Mouse (Mus musculus) stomach, postnatal 0 days (tissue): Measurements from ENCODE around the gene Prmt1. TPM values are rescaled to one million over a fixed set of nuclear protein-coding genes. Genes with fewer than 3 reads are reported as not detected.

Source experiments
- ATAC-seq: fragments of 200-750 bp; cut with Nextera tagmentation; 2 replicates; pipeline ENCODE4 v1.8.0; 2017; ENCODE audit not compliant: low FRiP score, low TSS enrichment
- DNase-seq: peaks from one replicate; pipeline ENCODE4 v3.0.0-alpha.2; 2016; ENCODE audit warnings: low spot score
- H3K27ac ChIP-seq: fragments of 300-500 bp; sonication (generic); replicated peaks from 2 replicates; pipeline ENCODE4 v1.5.1; 2014; ENCODE audit warnings: mild to moderate bottlenecking, control low read depth
- H3K27me3 ChIP-seq: fragments of 300-500 bp; sonication (generic); 2 replicates; pipeline ENCODE4 v1.6.1; 2014; ENCODE audit warnings: low read length; ENCODE audit not compliant: control insufficient read depth, insufficient read depth
- H3K36me3 ChIP-seq: fragments of 300-500 bp; sonication (generic); 2 replicates; pipeline ENCODE4 v1.6.1; 2014; ENCODE audit warnings: low read length, mixed read lengths; ENCODE audit not compliant: control insufficient read depth, insufficient read depth
- H3K4me1 ChIP-seq: fragments of 300-500 bp; sonication (generic); replicated peaks from 2 replicates; pipeline ENCODE4 v1.6.1; 2014; ENCODE audit warnings: antibody characterized with exemption; ENCODE audit not compliant: control insufficient read depth, insufficient read depth
- H3K4me2 ChIP-seq: fragments of 300-500 bp; sonication (generic); replicated peaks from 2 replicates; pipeline ENCODE4 v1.6.1; 2014; ENCODE audit warnings: low read depth, mild to moderate bottlenecking, control low read depth, moderate library complexity
- H3K4me3 ChIP-seq: fragments of 300-500 bp; sonication (generic); 2 replicates; pipeline ENCODE4 v1.5.1; 2014; ENCODE audit warnings: low read depth, low read length, control low read depth
- H3K9ac ChIP-seq: fragments of 300-500 bp; sonication (generic); 2 replicates; pipeline ENCODE4 v1.6.1; 2014; ENCODE audit warnings: mild to moderate bottlenecking, low read length, control low read depth, mixed read lengths
- H3K9me3 ChIP-seq: fragments of 300-500 bp; sonication (generic); 2 replicates; pipeline ENCODE4 v1.6.1; 2016; ENCODE audit warnings: low read length; ENCODE audit not compliant: control insufficient read depth
- CTCF ChIP-seq: IDR thresholded peaks from 2 replicates; pipeline ENCODE4 v1.5.1; 2016; ENCODE audit warnings: antibody characterized with exemption, low read depth, mild to moderate bottlenecking, moderate library complexity
- EP300 ChIP-seq: optimal IDR thresholded peaks from 2 replicates; pipeline ENCODE3; 2016; ENCODE audit warnings: antibody characterized with exemption
- WGBS: fragments of 180-500 bp; shearing (Covaris S2); extraction: QIAGEN DNeasy Blood & Tissue Kit; methylation state at CpG from one replicate; pipeline ENCODE4 v1.1.7; 2014; 5-methylcytosine and 5-hydroxymethylcytosine counted together
- polyA plus RNA-seq: library from polyadenylated mRNA; unstranded; fragments of >200 nt; fragmentation: Nextera tagmentation; extraction: Ambion mirVana; gene quantifications from 2 replicates; pipeline ENCODE4 v1.2.1, GENCODE M21; 2015

Prmt1 gene
- polyA plus RNA-seq, result 181 and 185 TPM in 2 replicates

DNA sequence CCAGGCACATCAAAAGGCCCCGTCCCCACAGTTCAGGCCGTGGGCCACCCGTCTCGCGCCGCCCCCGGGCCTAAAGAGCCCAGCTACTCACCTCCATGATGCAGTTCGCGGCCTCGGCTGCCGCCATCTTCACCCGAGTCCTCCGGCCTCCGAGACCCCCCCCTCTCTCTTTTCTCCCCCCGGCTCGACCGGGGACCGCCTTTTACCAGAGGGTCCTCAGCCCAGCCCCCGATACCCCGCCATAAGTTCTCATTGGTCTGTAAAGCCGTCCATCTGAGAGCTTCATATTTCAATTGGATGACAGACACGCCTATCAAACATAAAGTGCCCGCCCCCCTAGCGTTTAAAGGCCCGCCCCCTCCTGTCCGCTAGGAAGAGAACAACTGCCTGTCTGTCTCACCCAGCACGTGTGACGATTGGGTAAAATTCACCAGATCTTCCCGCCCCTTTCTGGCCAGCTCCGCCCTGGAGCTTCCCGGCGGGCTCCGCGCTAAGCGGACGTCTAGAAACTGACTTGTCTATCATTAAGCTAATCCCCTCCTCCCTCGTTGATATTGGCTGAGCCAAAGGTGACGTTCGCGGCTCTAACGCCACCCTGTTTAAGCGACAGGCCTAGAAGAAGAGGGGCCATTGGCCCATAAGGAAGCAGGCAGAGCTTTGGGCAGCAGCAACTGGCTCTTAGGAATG, at the start of gene Prmt1:
Gene Prmt1 (minus strand): TSS at position 377 of the 687 bp plus-strand sequence.
- Histone ChIP-seq H3K9me3 (no peaks in the 10 kb centered on the region), H3K4me1 (no peaks in the 10 kb centered on the region), H3K9ac (peak within 1 kb of the TSS; percentile 93), H3K27ac (peak within 1 kb of the TSS; percentile 96), H3K36me3 (peaks cover 11% of the 10 kb centered on the region), H3K4me3 (peak within 1 kb of the TSS; percentile 90), H3K4me2 (peak within 1 kb of the TSS; percentile 86), H3K27me3 (no peaks in the 10 kb centered on the region)
- DNase-seq (peak; percentile 98), ATAC-seq (peak; percentile 97)
- TF ChIP-seq EP300 (peak; percentile 90), CTCF (no peak)
- WGBS, result under 1% methylated on average over 42 of the region's 42 CpGs

DNA sequence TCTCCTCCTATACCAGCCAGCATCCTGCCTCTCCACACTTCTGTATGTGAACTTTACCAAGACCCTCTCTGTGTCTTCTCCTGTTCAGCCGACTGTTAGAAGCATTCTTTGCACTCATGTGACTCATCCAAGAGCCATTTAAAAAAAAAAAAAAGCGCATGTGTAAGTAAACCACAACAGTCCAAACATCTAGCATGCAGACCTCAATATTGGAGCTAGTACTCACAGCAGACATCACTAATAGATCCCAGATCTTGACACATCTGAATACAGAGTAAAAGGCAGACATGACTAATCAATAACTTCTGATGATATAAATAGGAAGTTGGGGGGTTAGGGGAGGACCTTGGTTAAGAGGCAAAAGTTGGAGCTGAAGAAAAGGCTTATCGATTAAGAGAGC, 49.3 kb upstream of the Prmt1 start:
- Histone ChIP-seq H3K4me3 (no peak overlapping the region), H3K9ac (no peak overlapping the region), H3K9me3 (no peaks in the 10 kb centered on the region), H3K4me2 (no peak overlapping the region), H3K36me3 (peaks cover 52% of the 10 kb centered on the region), H3K27ac (no peak overlapping the region), H3K27me3 (no peaks in the 10 kb centered on the region), H3K4me1 (no peaks in the 10 kb centered on the region)
- 76% methylated on average over 3 of the region's 3 CpGs for WGBS
- ATAC-seq (no peak), DNase-seq (no peak)
- no peak for TF ChIP-seq EP300
- TF ChIP-seq CTCF, result no peak

DNA sequence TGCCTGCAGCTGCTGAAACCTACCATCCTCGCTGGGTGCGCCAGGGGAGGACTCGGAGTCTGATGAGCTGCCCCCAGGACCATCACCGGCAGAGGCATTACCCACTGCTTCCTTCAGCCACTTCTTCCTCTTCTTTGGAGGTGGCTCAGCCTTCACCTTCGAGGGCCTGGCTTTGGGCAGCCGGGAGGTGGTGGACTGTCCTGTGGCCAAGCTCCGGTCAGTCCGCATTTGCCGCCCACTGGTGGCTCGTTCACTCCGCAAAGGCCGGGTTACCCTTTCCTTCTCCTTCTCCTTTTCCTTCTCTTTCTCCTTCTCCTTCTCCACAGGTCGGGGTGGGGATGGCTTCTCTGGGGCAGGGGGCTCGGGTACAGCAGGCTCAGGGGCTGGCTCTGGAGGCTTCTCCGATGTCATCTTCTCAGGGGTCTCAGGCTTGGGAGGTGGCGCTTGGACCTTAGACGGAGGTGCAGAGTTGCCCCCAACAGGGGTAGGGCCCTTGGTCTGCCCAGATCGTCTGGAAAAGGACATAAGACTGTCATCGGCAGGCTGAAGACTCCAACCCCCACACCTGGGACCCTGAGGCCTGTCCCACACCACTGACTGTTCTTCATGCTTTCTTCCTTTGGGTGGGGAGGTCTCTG, 47.5 kb upstream of the Prmt1 start:
- Histone ChIP-seq H3K27ac (no peak overlapping the region), H3K9me3 (no peaks in the 10 kb centered on the region), H3K36me3 (peaks cover 59% of the 10 kb centered on the region), H3K9ac (no peak overlapping the region), H3K4me3 (no peak overlapping the region), H3K4me2 (no peak overlapping the region), H3K4me1 (no peaks in the 10 kb centered on the region), H3K27me3 (no peaks in the 10 kb centered on the region)
- 90% methylated on average over 19 of the region's 19 CpGs for WGBS
- TF ChIP-seq EP300, result no peak
- no peak for TF ChIP-seq CTCF
- DNase-seq (no peak), ATAC-seq (no peak)

- no peak overlapping the region for H3K27ac ChIP-seq
- H3K36me3 ChIP-seq, result peaks cover 61% of the 10 kb centered on the region
- WGBS, result 95% methylated on average over 8 of the region's 8 CpGs
- no peaks in the 10 kb centered on the region for H3K9me3 ChIP-seq
- no peaks in the 10 kb centered on the region for H3K27me3 ChIP-seq
- no peak overlapping the region for H3K4me3 ChIP-seq
- TF ChIP-seq EP300 (no peak), CTCF (no peak)
- DNase-seq, result no peak
- no peaks in the 10 kb centered on the region for H3K4me1 ChIP-seq
- no peak for ATAC-seq
- H3K4me2 ChIP-seq, result no peak overlapping the region
- H3K9ac ChIP-seq, result no peak overlapping the region
Observed at GRCm38 (mm10) chr7:45030857-45031256, 44.5 kb upstream of the Prmt1 start.

DNA sequence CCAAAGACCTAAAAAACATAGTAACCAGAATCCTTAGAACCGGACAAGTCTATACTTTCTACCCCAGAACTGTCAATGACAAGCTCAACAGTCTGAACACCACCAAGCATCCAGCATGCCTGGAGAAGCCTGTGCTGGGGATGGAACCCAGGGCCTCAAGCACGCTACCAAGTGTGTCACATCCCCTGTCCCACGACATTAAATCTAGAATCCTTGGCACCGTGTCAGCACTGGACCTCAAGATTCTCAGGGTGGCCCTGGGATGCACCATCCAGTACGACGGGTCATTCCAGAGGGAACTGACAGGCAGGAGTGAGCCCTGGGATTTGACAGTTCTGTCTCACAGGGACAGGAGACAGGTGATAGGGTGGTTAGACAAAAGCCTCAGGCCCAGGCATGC, 43.6 kb upstream of the Prmt1 start:
- Histone ChIP-seq H3K4me3 (no peak overlapping the region), H3K9ac (no peak overlapping the region), H3K4me1 (no peaks in the 10 kb centered on the region), H3K27ac (no peak overlapping the region), H3K27me3 (no peaks in the 10 kb centered on the region), H3K9me3 (no peaks in the 10 kb centered on the region), H3K4me2 (no peak overlapping the region), H3K36me3 (peaks cover 54% of the 10 kb centered on the region)
- DNase-seq, result peak; percentile 12
- ATAC-seq, result no peak
- WGBS, result 86% methylated on average over 6 of the region's 6 CpGs
- no peak for TF ChIP-seq EP300

- Histone ChIP-seq H3K27me3 (no peaks in the 10 kb centered on the region), H3K36me3 (peaks cover 38% of the 10 kb centered on the region), H3K4me2 (no peak overlapping the region), H3K4me3 (no peak overlapping the region), H3K4me1 (no peaks in the 10 kb centered on the region), H3K9ac (no peak overlapping the region), H3K27ac (no peak overlapping the region), H3K9me3 (no peaks in the 10 kb centered on the region)
- no peak for TF ChIP-seq EP300
- TF ChIP-seq CTCF, result no peak
- no peak for DNase-seq
- ATAC-seq, result no peak
- 84% methylated on average over 11 of the region's 11 CpGs for WGBS
Observed at GRCm38 (mm10) chr7:45028351-45028750, 42.0 kb upstream of the Prmt1 start.
